Mouse (Mus musculus): ENCODE measurements around the gene Sh3gl1.
"Not testable (repeated sequence)": the region's sequence is repeated elsewhere in the genome, so short reads cannot be mapped to it uniquely, and the experiment has no call there.

The Sh3gl1 gene

GRCm38 (mm10) chr17:56036176-56036900, at the start of gene Sh3gl1:
TSS of gene Sh3gl1 (minus strand) at chr17:56036635.
- peak; percentile 100 for DNase-seq (ENCODE audit: inconsistent age in 2 of 2, low spot score in 1 of 2)

GRCm38 (mm10) chr17:56080781-56081585, 44.5 kb upstream of the Sh3gl1 start:
- peak in 1 of 2 experiments; percentile 57 for DNase-seq (ENCODE audit: inconsistent age in 2 of 2, low spot score in 1 of 2)

DNA sequence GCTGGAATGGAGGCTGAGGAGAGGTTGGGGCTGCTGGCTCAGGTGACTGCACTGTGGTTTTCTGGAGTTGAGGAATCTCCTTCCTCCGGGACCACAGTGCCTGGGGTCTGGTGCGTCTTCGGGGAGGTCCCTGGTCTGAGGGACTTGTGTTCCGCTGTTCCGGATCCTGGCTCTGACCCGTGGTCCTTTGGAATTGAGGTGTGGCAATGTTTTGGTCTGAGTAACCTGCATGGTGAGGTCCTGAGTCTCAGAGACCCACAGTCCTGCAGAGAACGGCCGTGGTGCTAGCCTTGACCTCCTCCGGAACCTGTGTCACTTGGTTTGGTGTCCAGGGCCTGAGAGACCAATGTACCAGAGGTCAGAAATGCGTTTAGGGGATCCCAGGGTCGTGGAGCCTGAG, 43.5 kb upstream of the Sh3gl1 start:
- DNase-seq (ENCODE audit: inconsistent age in 2 of 2, low spot score in 1 of 2), result peak; percentile 52 to 81

DNA sequence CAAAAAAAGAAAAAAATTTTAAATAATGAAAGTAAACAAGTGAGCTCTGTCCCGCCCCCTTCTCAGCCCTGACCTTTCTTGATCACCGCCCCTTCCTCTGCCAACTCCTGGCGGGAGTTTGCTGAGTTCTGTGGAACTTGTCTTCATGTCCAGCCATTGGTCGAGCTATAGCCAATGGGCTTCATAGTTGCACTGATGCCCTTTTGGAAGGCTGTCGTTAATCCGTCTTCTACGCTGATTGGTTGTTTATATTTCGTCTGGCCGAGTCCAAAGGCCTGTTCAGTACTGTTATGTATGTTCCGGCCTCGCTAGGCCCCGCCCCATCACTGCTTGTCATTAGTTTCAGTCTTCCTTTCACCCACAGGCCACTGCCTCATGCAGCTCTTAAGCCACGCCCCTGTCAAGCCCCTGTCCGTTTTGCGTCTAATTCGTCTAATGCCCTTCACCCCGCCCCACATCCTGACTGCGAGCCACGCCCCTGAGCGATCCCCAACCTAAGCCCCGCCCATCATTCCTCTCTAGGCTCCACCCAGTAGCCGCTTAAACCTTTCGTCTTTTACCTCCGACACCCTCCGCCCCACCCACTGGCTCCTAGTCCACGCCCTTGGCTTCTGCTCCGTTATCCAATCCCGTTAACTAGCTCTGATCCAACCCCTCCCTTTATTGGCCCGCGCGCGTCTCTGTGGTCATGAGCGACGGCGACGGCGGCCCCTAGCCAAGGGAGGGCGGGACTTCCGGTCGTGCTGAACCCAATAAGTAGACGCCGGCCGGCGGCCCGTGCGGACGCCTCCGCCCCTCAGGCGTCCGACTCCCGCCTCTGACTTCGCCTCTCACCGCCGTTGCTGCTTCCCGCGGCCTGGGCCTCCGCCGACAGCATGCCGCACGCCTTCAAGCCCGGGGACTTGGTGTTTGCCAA, 42.7 kb upstream of the Sh3gl1 start, which contains the start of gene Hdgfl2:
Hdgfl2 (plus strand) TSS at position 755 of the 916 bp plus-strand sequence.
- DNase-seq (ENCODE audit: inconsistent age in 2 of 2, low spot score in 1 of 2), result peak; percentile 100

DNA sequence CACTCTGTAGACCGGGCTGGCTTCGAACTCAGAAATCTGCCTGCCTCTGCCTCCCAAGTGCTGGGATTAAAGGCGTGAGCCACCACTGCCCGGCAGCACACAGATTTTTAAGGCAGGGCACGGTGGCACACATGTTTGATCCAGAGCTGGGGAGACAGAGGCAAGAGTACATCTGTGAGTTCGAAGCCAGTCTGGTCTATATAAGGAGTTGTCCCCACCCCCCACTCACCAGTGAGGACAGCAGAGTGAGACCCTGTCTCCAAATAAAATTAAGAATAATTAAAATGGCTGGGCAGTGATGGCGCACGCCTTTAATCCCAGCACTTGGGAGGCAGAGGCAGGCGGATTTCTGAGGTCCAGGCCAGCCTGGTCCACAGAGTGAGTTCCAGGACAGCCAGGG, 41.9 kb upstream of the Sh3gl1 start:
- DNase-seq (ENCODE audit: inconsistent age in 2 of 2, low spot score in 1 of 2), result peak; percentile 62 to 74

DNA sequence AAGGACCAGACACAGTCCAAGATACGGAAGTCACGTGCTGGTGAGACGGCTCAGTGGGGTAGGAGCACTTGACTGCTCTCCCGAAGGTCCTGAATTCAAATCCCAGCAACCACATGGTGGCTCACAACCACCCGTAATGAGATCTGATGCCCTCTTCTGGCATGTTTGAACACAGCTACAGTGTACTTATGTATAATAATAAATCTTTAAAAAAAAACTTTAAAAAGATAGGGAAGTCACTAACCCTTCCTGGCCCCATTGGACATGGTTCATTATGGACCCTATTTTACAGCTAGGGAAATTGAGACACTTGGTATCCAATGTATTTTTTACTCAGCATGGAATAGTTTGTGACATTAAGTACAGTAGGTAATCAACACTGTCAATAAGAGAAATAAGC, 41.1 kb upstream of the Sh3gl1 start:
- no peak for DNase-seq (ENCODE audit: inconsistent age in 2 of 2, low spot score in 1 of 2)

DNA sequence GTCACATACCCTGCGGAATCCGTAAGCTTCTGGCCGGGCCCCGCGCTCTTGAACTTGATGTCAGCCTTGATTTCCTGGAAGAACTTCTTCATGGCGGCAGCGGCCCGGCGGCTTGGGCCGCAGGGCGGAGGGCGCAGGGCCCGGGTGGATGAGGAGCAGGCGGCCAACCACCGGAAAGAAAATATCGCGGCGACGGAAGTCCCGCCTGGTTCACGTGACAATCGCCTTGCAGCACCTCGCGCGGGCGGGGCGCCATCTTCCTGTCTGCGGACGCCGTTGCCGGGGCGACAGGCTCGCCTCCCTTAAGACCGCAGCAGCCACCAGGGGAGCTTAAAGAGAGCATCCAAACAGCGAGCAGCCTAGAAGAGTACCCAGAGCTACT, 38.4 kb upstream of the Sh3gl1 start, which contains the start of gene Ubxn6:
Ubxn6 (minus strand) TSS at position 202 of the 382 bp plus-strand sequence.
- DNase-seq (ENCODE audit: inconsistent age in 2 of 2, low spot score in 1 of 2), result peak; percentile 98

- DNase-seq (ENCODE audit: inconsistent age in 2 of 2, low spot score in 1 of 2), result peak; percentile 91 to 97
Measured at GRCm38 (mm10) chr17:56074097-56074826, 37.8 kb upstream of the Sh3gl1 start.

DNA sequence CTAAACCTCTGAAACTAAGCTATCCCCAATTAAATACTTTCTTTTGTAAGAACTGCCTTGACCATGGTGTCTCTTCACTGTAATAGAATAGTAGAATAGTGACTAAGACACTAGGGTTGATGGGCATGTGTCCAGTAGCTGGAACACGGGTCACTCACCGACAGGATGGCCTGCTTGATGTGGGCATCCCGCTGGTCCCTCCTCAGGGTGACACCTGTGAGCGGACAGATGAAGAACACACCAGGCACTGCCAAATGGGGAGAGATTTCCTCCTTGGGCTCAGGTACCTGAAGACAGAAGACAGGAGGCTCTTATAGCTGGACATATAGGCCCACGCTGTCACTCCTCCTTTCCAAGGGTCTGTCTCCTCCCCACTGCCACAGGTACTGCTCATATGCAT, 35.8 kb upstream of the Sh3gl1 start:
- DNase-seq (ENCODE audit: inconsistent age in 2 of 2, low spot score in 1 of 2), result no peak

DNA sequence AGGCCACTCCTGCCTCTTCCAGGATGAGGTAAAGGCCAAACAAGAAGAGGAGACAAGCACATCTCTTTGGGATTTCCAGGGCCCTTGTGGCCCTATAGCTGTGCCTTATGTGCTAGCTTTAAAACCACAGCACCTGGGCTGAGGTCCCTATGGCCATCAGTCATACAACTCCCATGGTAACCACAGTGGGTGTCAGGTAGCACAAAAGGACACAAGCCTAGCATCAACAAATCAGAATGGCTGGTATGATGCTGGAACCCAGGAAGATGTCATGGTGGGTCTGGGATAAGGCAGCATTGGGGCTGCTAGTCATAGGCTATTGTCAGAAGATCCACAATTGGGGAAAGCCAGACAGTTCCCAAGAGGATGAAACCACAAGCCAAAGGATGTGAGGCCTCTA, 34.7 kb upstream of the Sh3gl1 start:
- no peak for DNase-seq (ENCODE audit: inconsistent age in 2 of 2, low spot score in 1 of 2)

DNA sequence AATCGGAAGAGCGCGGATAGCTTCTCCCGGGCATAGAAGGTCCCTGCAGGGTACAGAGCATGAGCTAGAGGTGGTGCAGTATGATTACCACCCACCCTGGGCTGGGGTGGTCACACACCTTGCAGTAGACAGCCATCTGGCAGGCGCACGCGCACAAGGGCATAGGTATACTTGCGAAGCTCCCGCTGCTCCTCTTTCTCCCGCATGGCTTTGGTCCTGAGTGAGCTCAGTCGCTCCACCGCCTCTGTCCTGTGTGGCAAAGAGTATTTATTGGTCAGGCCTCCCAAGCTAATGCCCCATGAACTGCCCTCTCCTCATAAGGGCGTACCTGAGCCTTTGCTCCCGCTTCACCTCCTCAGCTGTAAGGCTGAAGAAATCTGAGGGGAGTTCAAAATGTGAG, 32.6 kb upstream of the Sh3gl1 start:
- no peak for DNase-seq (ENCODE audit: inconsistent age in 2 of 2, low spot score in 1 of 2)

GRCm38 (mm10) chr17:56066451-56066850, 30.0 kb upstream of the Sh3gl1 start:
- DNase-seq (ENCODE audit: inconsistent age in 2 of 2, low spot score in 1 of 2), result peak in 1 of 2 experiments; percentile 33

GRCm38 (mm10) chr17:56065715-56066114, 29.3 kb upstream of the Sh3gl1 start:
- not testable (repeated sequence) for DNase-seq (ENCODE audit: inconsistent age in 2 of 2, low spot score in 1 of 2)

DNA sequence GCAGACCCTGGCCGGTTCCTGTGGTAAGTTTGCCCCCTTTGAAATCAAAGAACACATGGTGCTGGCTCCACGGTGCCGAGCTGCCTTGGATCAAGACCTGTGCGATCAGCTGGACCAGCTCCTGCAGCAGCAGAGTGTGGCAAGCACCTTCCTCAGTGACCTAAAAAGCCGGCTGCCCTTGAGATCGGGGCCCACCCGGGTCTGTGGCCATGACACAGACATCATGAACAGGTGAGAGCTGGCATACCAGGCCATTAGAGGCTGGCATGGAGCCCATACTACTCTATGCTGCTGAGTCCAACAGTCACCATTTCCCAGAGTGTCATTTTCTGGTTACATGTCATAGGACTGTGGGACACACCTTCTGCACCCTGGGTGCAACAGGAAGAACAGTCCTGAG, 25.6 kb upstream of the Sh3gl1 start:
- no peak for DNase-seq (ENCODE audit: inconsistent age in 2 of 2, low spot score in 1 of 2)

- DNase-seq (ENCODE audit: inconsistent age in 2 of 2, low spot score in 1 of 2), result no peak
Measured at GRCm38 (mm10) chr17:56057381-56058120, 21.1 kb upstream of the Sh3gl1 start.

- no peak for DNase-seq (ENCODE audit: inconsistent age in 2 of 2, low spot score in 1 of 2)
Measured at GRCm38 (mm10) chr17:56055945-56056678, 19.7 kb upstream of the Sh3gl1 start.

GRCm38 (mm10) chr17:56054938-56055337, 18.5 kb upstream of the Sh3gl1 start:
- DNase-seq (ENCODE audit: inconsistent age in 2 of 2, low spot score in 1 of 2), result no peak

DNA sequence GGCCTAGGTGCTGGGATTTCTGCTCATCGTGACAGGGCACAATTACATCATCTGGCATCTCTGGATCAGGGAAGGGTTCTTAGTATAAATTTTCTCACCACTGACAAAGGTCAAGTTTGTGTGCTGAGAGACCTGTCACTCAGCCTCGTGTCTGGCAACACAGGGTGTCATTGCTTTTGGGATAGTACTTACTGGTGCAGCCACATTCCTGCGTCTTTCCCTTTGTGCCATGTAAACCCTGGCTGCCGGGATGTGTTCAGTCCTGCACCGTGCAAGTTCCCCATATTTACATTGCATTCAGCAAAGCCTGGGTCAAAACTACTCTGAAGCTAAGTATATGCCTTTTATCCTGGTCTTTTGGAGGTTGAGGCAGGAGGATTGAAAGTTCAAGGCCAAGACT, 14.9 kb upstream of the Sh3gl1 start:
- peak in 1 of 2 experiments; percentile 64 for DNase-seq (ENCODE audit: inconsistent age in 2 of 2, low spot score in 1 of 2)

DNA sequence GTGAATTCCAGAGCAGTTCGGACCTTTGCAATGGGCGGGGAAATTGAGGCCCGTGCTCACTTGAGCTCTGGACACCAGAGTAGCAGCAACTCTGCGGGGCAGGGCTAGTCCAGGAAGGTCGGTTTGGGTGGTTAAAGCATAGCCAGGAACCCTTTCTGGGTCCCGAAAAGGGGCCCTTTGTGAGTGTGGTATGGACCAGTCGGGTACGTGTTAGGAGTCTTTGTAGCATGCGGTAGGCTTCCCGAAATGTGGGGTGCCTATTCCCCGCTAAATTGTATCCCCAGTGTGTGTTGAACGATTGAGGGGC, 4.4 kb upstream of the Sh3gl1 start:
- DNase-seq (ENCODE audit: inconsistent age in 2 of 2, low spot score in 1 of 2), result peak in 1 of 2 experiments; percentile 26
